Mouse (Mus musculus) heart, embryonic 10.5 days (tissue): ENCODE measurements around the gene Ifit3b. TPM values are rescaled to one million over a fixed set of nuclear protein-coding genes. Genes with fewer than 3 reads are reported as not detected.
"Not testable (repeated sequence)": the region's sequence is repeated elsewhere in the genome, so short reads cannot be mapped to it uniquely, and the experiment has no call there.

Source experiments
- DNase-seq: peaks from one replicate; pipeline ENCODE4 v3.0.0-alpha.2; 2017; ENCODE audit warnings: low spot score
- H3K27ac ChIP-seq: fragments of 300-500 bp; sonication (generic); 2 replicates; pipeline ENCODE4 v1.5.1; 2016; ENCODE audit warnings: mild to moderate bottlenecking
- H3K27me3 ChIP-seq: fragments of 300-500 bp; sonication (generic); 2 replicates; pipeline ENCODE4 v1.6.1; 2016; ENCODE audit warnings: mild to moderate bottlenecking; ENCODE audit not compliant: poor library complexity, insufficient read depth, severe bottlenecking
- H3K36me3 ChIP-seq: fragments of 300-500 bp; sonication (generic); 2 replicates; pipeline ENCODE4 v1.6.1; 2016; ENCODE audit warnings: mild to moderate bottlenecking, moderate library complexity
- H3K4me1 ChIP-seq: fragments of 300-500 bp; sonication (generic); 2 replicates; pipeline ENCODE4 v1.6.1; 2016; ENCODE audit warnings: mild to moderate bottlenecking
- H3K4me3 ChIP-seq: fragments of 300-500 bp; sonication (generic); 2 replicates; pipeline ENCODE4 v1.5.1; 2016; ENCODE audit warnings: mild to moderate bottlenecking, moderate library complexity
- H3K9me3 ChIP-seq: fragments of 300-500 bp; sonication (generic); 2 replicates; pipeline ENCODE4 v1.6.1; 2016; ENCODE audit warnings: mild to moderate bottlenecking, moderate library complexity
- whole genome bisulfite sequencing: fragments of 180-500 bp; shearing (Covaris S2); methylation state at CpG from one replicate; pipeline ENCODE4 v1.1.7; 2016; 5-methylcytosine and 5-hydroxymethylcytosine counted together
- polyA plus RNA-seq: library from polyadenylated mRNA; unstranded; fragments of >200 nt; fragmentation: Nextera tagmentation; extraction: Ambion mirVana; gene quantifications from 2 replicates; pipeline ENCODE4 v1.2.1, GENCODE M21; 2016

The Ifit3b gene
- polyA plus RNA-seq, result 0.07 TPM in 1 of 2 replicates, not detected in the other

GRCm38 (mm10) chr19:34607237-34608051, at the start of gene Ifit3b:
TSS of gene Ifit3b (plus strand) at chr19:34607970.
- not testable (repeated sequence) for H3K9me3 ChIP-seq, H3K27me3 ChIP-seq, H3K27ac ChIP-seq, H3K4me1 ChIP-seq, DNase-seq, H3K36me3 ChIP-seq, H3K4me3 ChIP-seq
- WGBS, result 44% methylated on average over 4 of the region's 4 CpGs

GRCm38 (mm10) chr19:34562556-34562955, 45.2 kb upstream of the Ifit3b start:
- no peak overlapping the region for H3K4me3 ChIP-seq
- no peaks in the 10 kb centered on the region for H3K36me3 ChIP-seq

GRCm38 (mm10) chr19:34566178-34566784, 41.5 kb upstream of the Ifit3b start:
- H3K27me3 ChIP-seq, result no peaks in the 10 kb centered on the region
- no peaks in the 10 kb centered on the region for H3K9me3 ChIP-seq
- peaks cover 9% of the 10 kb centered on the region; the same call in 1 of the 2 replicates for H3K4me1 ChIP-seq
- H3K4me3 ChIP-seq, result no peak overlapping the region
- no peaks in the 10 kb centered on the region for H3K36me3 ChIP-seq
- H3K27ac ChIP-seq, result no peak overlapping the region
- WGBS, result 89% methylated on average over 1 of the region's 1 CpGs
- DNase-seq, result no peak

More at GRCm38 (mm10) chr19:34562556-34562955, 45.2 kb upstream of the Ifit3b start:
- no peak overlapping the region for H3K27ac ChIP-seq
- no peak for DNase-seq
- no peaks in the 10 kb centered on the region for H3K9me3 ChIP-seq
- peaks cover 5% of the 10 kb centered on the region; the same call in 1 of the 2 replicates for H3K4me1 ChIP-seq
- no peaks in the 10 kb centered on the region for H3K27me3 ChIP-seq

GRCm38 (mm10) chr19:34568988-34569895, 38.5 kb upstream of the Ifit3b start:
- H3K4me1 ChIP-seq, result peaks cover 9% of the 10 kb centered on the region; the same call in 1 of the 2 replicates
- H3K9me3 ChIP-seq, result no peaks in the 10 kb centered on the region
- H3K27ac ChIP-seq, result no peak overlapping the region
- H3K27me3 ChIP-seq, result no peaks in the 10 kb centered on the region
- DNase-seq, result no peak
- H3K4me3 ChIP-seq, result no peak overlapping the region
- 84% methylated on average over 7 of the region's 7 CpGs for WGBS
- H3K36me3 ChIP-seq, result peaks cover 3% of the 10 kb centered on the region; the same call in 1 of the 2 replicates

GRCm38 (mm10) chr19:34569896-34570476, 37.8 kb upstream of the Ifit3b start:
- Histone ChIP-seq H3K27me3 (no peaks in the 10 kb centered on the region), H3K27ac (no peak overlapping the region), H3K36me3 (peaks cover 3% of the 10 kb centered on the region; the same call in 1 of the 2 replicates), H3K9me3 (no peaks in the 10 kb centered on the region), H3K4me3 (no peak overlapping the region), H3K4me1 (peaks cover 9% of the 10 kb centered on the region; the same call in 1 of the 2 replicates)
- 63% methylated on average over 4 of the region's 4 CpGs for WGBS
- peak; percentile 60 for DNase-seq

- H3K27ac ChIP-seq, result no peak overlapping the region
- no peaks in the 10 kb centered on the region for H3K9me3 ChIP-seq
- H3K27me3 ChIP-seq, result no peaks in the 10 kb centered on the region
- WGBS, result 83% methylated on average over 1 of the region's 1 CpGs
- no peak overlapping the region for H3K4me3 ChIP-seq
- peaks cover 9% of the 10 kb centered on the region; the same call in 1 of the 2 replicates for H3K4me1 ChIP-seq
- H3K36me3 ChIP-seq, result peaks cover 3% of the 10 kb centered on the region; the same call in 1 of the 2 replicates
- peak; percentile 13 for DNase-seq
These were observed 36.7 kb upstream of the Ifit3b start for GRCm38 (mm10) chr19:34571080-34571479.

GRCm38 (mm10) chr19:34573650-34574049, 34.1 kb upstream of the Ifit3b start:
- H3K4me3 ChIP-seq, result no peak overlapping the region
- peaks cover 9% of the 10 kb centered on the region; the same call in 1 of the 2 replicates for H3K4me1 ChIP-seq
- peaks cover 3% of the 10 kb centered on the region; the same call in 1 of the 2 replicates for H3K36me3 ChIP-seq
- no peaks in the 10 kb centered on the region for H3K27me3 ChIP-seq
- DNase-seq, result no peak
- WGBS, result 87% methylated on average over 5 of the region's 5 CpGs
- no peaks in the 10 kb centered on the region for H3K9me3 ChIP-seq
- H3K27ac ChIP-seq, result no peak overlapping the region

- WGBS, result 63% methylated on average over 1 of the region's 1 CpGs
- Histone ChIP-seq H3K9me3 (no peaks in the 10 kb centered on the region), H3K4me3 (no peak overlapping the region), H3K36me3 (peaks cover 3% of the 10 kb centered on the region; the same call in 1 of the 2 replicates), H3K27me3 (no peaks in the 10 kb centered on the region), H3K27ac (no peak overlapping the region), H3K4me1 (no peaks in the 10 kb centered on the region)
- no peak for DNase-seq
These were observed 30.6 kb upstream of the Ifit3b start for GRCm38 (mm10) chr19:34577121-34577520.

- not testable (repeated sequence) for DNase-seq, H3K9me3 ChIP-seq, H3K36me3 ChIP-seq, H3K27ac ChIP-seq, H3K4me1 ChIP-seq, H3K4me3 ChIP-seq, H3K27me3 ChIP-seq
- 89% methylated on average over 2 of the region's 2 CpGs for WGBS
These were observed 25.1 kb upstream of the Ifit3b start for GRCm38 (mm10) chr19:34582696-34583095.

GRCm38 (mm10) chr19:34583126-34583766, 24.5 kb upstream of the Ifit3b start, which contains the start of gene Ifit3:
TSS of gene Ifit3 (plus strand) at chr19:34583531.
- not testable (repeated sequence) for H3K4me3 ChIP-seq, H3K36me3 ChIP-seq, H3K27ac ChIP-seq, DNase-seq, H3K27me3 ChIP-seq, H3K4me1 ChIP-seq, H3K9me3 ChIP-seq
- 33% methylated on average over 2 of the region's 2 CpGs for WGBS

- H3K27ac ChIP-seq, H3K36me3 ChIP-seq, H3K9me3 ChIP-seq, H3K4me1 ChIP-seq, H3K4me3 ChIP-seq, H3K27me3 ChIP-seq, DNase-seq: not testable (repeated sequence)
- WGBS, result 62% methylated on average over 5 of the region's 5 CpGs
These were observed 21.9 kb upstream of the Ifit3b start for GRCm38 (mm10) chr19:34585740-34586458.
